Comparison of ENCODE assay signal across 12 mouse cellular contexts in genomic region chr2:143081693-143082092, GRCm38 (mm10). TPM values are rescaled to one million over a fixed set of nuclear protein-coding genes. Genes with fewer than 3 reads are reported as not detected.
DNase-seq lines count a peak whose midpoint lies in the region; ATAC-seq lines count a peak whose summit lies in the region.
"Had no signal": no experiment of that assay in that cellular context is flagged by ENCODE, and none has a peak within 500 bp of the region (broad histone marks: within the 10 kb centered on the region; RNA-seq: fewer than 3 reads in every experiment).

No protein-coding gene starts in this region.

- no peak overlapping the region for H3K4me3 ChIP-seq in embryonic facial prominence, embryonic 12.5 days
- no peak overlapping the region for H3K4me3 ChIP-seq in embryonic facial prominence, embryonic 10.5 days
- no peak overlapping the region for H3K4me3 ChIP-seq in kidney, embryonic 16.5 days (ENCODE audit: low read length)
- no peak overlapping the region for H3K4me3 ChIP-seq in midbrain, embryonic 15.5 days
- no peak overlapping the region for H3K4me3 ChIP-seq in midbrain, embryonic 16.5 days (ENCODE audit: low read depth, low read length)
- H3K4me3 ChIP-seq: limb, embryonic 12.5 days had no signal

- H3K36me3 ChIP-seq in embryonic facial prominence, embryonic 12.5 days: no peaks in the 10 kb centered on the region
- no peaks in the 10 kb centered on the region for H3K36me3 ChIP-seq in embryonic facial prominence, embryonic 10.5 days (replicated peaks)
- no peaks in the 10 kb centered on the region for H3K36me3 ChIP-seq in kidney, embryonic 16.5 days (ENCODE audit: insufficient read depth, low read length)
- H3K36me3 ChIP-seq in midbrain, embryonic 15.5 days (replicated peaks): no peaks in the 10 kb centered on the region
- H3K36me3 ChIP-seq in midbrain, embryonic 16.5 days (ENCODE audit: control insufficient read depth, insufficient read depth, low read length): no peaks in the 10 kb centered on the region
- H3K36me3 ChIP-seq: limb, embryonic 12.5 days had no signal

- H3K9ac ChIP-seq in embryonic facial prominence, embryonic 12.5 days: no peak overlapping the region
- H3K9ac ChIP-seq in kidney, embryonic 16.5 days (replicated peaks; ENCODE audit: low read length): no peak overlapping the region
- H3K9ac ChIP-seq in midbrain, embryonic 15.5 days: no peak overlapping the region
- no peak overlapping the region for H3K9ac ChIP-seq in midbrain, embryonic 16.5 days (ENCODE audit: low read depth, low read length)
- H3K9ac ChIP-seq: limb, embryonic 12.5 days had no signal

- H3K4me1 ChIP-seq in embryonic facial prominence, embryonic 12.5 days: peaks cover 28% of the 10 kb centered on the region; the same call in 1 of the 2 replicates
- H3K4me1 ChIP-seq in embryonic facial prominence, embryonic 10.5 days: peaks cover 21% of the 10 kb centered on the region
- H3K4me1 ChIP-seq in kidney, embryonic 16.5 days (ENCODE audit: insufficient read depth, low read length): 0 out of 2 replicates have a peak, but pooled peaks cover 5% of the 10 kb centered on the region
- no peaks in the 10 kb centered on the region for H3K4me1 ChIP-seq in midbrain, embryonic 15.5 days
- no peaks in the 10 kb centered on the region for H3K4me1 ChIP-seq in midbrain, embryonic 16.5 days (ENCODE audit: control insufficient read depth, insufficient read depth, low read length)

- WGBS in embryonic facial prominence, embryonic 12.5 days: 56% methylated on average over 3 of the region's 3 CpGs
- WGBS in embryonic facial prominence, embryonic 10.5 days: 78% methylated on average over 3 of the region's 3 CpGs
- 52% methylated on average over 3 of the region's 3 CpGs for WGBS in kidney, embryonic 16.5 days
- 81% methylated on average over 3 of the region's 3 CpGs for WGBS in midbrain, embryonic 15.5 days
- WGBS in midbrain, embryonic 16.5 days: 86% methylated on average over 3 of the region's 3 CpGs

- H3K9me3 ChIP-seq in embryonic facial prominence, embryonic 12.5 days: no peaks in the 10 kb centered on the region
- H3K9me3 ChIP-seq in embryonic facial prominence, embryonic 10.5 days: no peaks in the 10 kb centered on the region
- H3K9me3 ChIP-seq in kidney, embryonic 16.5 days (ENCODE audit: low read length): no peaks in the 10 kb centered on the region
- no peaks in the 10 kb centered on the region for H3K9me3 ChIP-seq in midbrain, embryonic 15.5 days
- H3K9me3 ChIP-seq in midbrain, embryonic 16.5 days (replicated peaks; ENCODE audit: control insufficient read depth, low read length, poor library complexity, severe bottlenecking): no peaks in the 10 kb centered on the region
- H3K9me3 ChIP-seq: limb, embryonic 12.5 days had no signal

- 0 out of 2 replicates have a peak overlapping the region, but pooled peaks have one; percentile 2 for H3K27ac ChIP-seq in embryonic facial prominence, embryonic 12.5 days
- H3K27ac ChIP-seq in embryonic facial prominence, embryonic 10.5 days (replicated peaks): no peak overlapping the region
- H3K27ac ChIP-seq in kidney, embryonic 16.5 days (ENCODE audit: low read length): peak overlapping the region; percentile 67
- no peak overlapping the region for H3K27ac ChIP-seq in midbrain, embryonic 15.5 days
- H3K27ac ChIP-seq in midbrain, embryonic 16.5 days (ENCODE audit: low read length): no peak overlapping the region
- H3K27ac ChIP-seq: limb, embryonic 12.5 days had no signal

- H3K4me2 ChIP-seq in embryonic facial prominence, embryonic 12.5 days (replicated peaks): no peak overlapping the region
- 0 out of 2 replicates have a peak overlapping the region, but pooled peaks have one; percentile 13 for H3K4me2 ChIP-seq in kidney, embryonic 16.5 days (replicated peaks; ENCODE audit: low read depth, low read length)
- no peak overlapping the region for H3K4me2 ChIP-seq in midbrain, embryonic 15.5 days
- no peak overlapping the region for H3K4me2 ChIP-seq in midbrain, embryonic 16.5 days (ENCODE audit: low read length)
- H3K4me2 ChIP-seq: limb, embryonic 12.5 days had no signal

- ATAC-seq in embryonic facial prominence, embryonic 12.5 days (ENCODE audit: insufficient number of reproducible peaks, insufficient read depth, low FRiP score, low TSS enrichment): no peak
- peak; percentile 81 for ATAC-seq in common myeloid progenitor, adult 5-6 weeks (replicated peaks; ENCODE audit: low read depth, poor library complexity, severe bottlenecking)
- no peak for ATAC-seq in kidney, embryonic 16.5 days (ENCODE audit: low FRiP score, low TSS enrichment)
- ATAC-seq in midbrain, embryonic 15.5 days (replicated peaks): no peak
- no peak for ATAC-seq in midbrain, embryonic 16.5 days

- no peak for DNase-seq in embryonic facial prominence, embryonic 10.5 days (ENCODE audit: low spot score)
- DNase-seq in lung, postnatal 25 days (ENCODE audit: low spot score): peak; percentile 11
- no peak for DNase-seq in spleen, postnatal 10 days (ENCODE audit: low spot score in 2 of 2)

- no peaks in the 10 kb centered on the region for H3K27me3 ChIP-seq in embryonic facial prominence, embryonic 12.5 days
- no peaks in the 10 kb centered on the region for H3K27me3 ChIP-seq in embryonic facial prominence, embryonic 10.5 days (replicated peaks; ENCODE audit: low read depth, poor library complexity, severe bottlenecking)
- no peaks in the 10 kb centered on the region for H3K27me3 ChIP-seq in kidney, embryonic 16.5 days (ENCODE audit: insufficient read depth, low read length)
- H3K27me3 ChIP-seq in midbrain, embryonic 15.5 days (replicated peaks): no peaks in the 10 kb centered on the region
- H3K27me3 ChIP-seq in midbrain, embryonic 16.5 days (ENCODE audit: control insufficient read depth, insufficient read depth, low read depth, low read length): no peaks in the 10 kb centered on the region
- H3K27me3 ChIP-seq: limb, embryonic 12.5 days had no signal

RNA-seq across cellular contexts. Expression of gene Otor, which starts 3.4 kb away (rescaled TPM):
- polyA plus RNA-seq in embryonic facial prominence, embryonic 12.5 days (2016; fragmentation: Nextera tagmentation; extraction: Ambion mirVana): 22.4 and 33.3 TPM in 2 replicates
- polyA plus RNA-seq in embryonic facial prominence, embryonic 10.5 days (2016; fragmentation: Nextera tagmentation; extraction: Ambion mirVana): 0.64 and 3.8 TPM in 2 replicates
- not detected in 2 replicates for total RNA-seq in common myeloid progenitor, adult 5-6 weeks (2017)
- 0.27 TPM in 1 of 2 replicates, not detected in the other for polyA plus RNA-seq in kidney, embryonic 16.5 days (2015; fragmentation: Nextera tagmentation; extraction: Ambion mirVana)
- 1.7 and 2.1 TPM in 2 replicates for polyA plus RNA-seq in midbrain, embryonic 15.5 days (2015; fragmentation: Nextera tagmentation; extraction: Ambion mirVana)
- 0.98 and 1.8 TPM in 2 replicates for polyA plus RNA-seq in midbrain, embryonic 16.5 days (2015; fragmentation: Nextera tagmentation; extraction: Ambion mirVana)
- total RNA-seq: gastrocnemius, adult 8-10 months had no signal
- polyA plus RNA-seq: large intestine, adult 2 months; testis, adult 2 months had no signal

RNA-seq across cellular contexts. Expression of gene Snrpb2, which starts 18.9 kb away (rescaled TPM):
- polyA plus RNA-seq in embryonic facial prominence, embryonic 12.5 days (2016; fragmentation: Nextera tagmentation; extraction: Ambion mirVana): 92.7 and 105 TPM in 2 replicates
- polyA plus RNA-seq in embryonic facial prominence, embryonic 10.5 days (2016; fragmentation: Nextera tagmentation; extraction: Ambion mirVana): 95.8 and 105 TPM in 2 replicates
- total RNA-seq in common myeloid progenitor, adult 5-6 weeks (2017): 143 and 165 TPM in 2 replicates
- polyA plus RNA-seq in kidney, embryonic 16.5 days (2015; fragmentation: Nextera tagmentation; extraction: Ambion mirVana): 64.1 and 69.2 TPM in 2 replicates
- polyA plus RNA-seq in midbrain, embryonic 15.5 days (2015; fragmentation: Nextera tagmentation; extraction: Ambion mirVana): 47.1 and 50.4 TPM in 2 replicates
- polyA plus RNA-seq in midbrain, embryonic 16.5 days (2015; fragmentation: Nextera tagmentation; extraction: Ambion mirVana): 47.5 and 51.3 TPM in 2 replicates

Comparison
In these comparisons a context has a peak if more than half of its experiments do, and no peak if none do; other contexts are left out.
1. H3K27ac ChIP-seq: peak in embryonic facial prominence, embryonic 12.5 days (single experiment) and kidney, embryonic 16.5 days (single experiment); none in embryonic facial prominence, embryonic 10.5 days (single experiment), midbrain, embryonic 15.5 days (single experiment) and midbrain, embryonic 16.5 days (single experiment).